Mouse (Mus musculus): ENCODE measurements at regions not wholly inside any gene's neighbourhood (a gene's known extent, or its start where the extent isn't known, plus 50 kb on each side); places are given as distances from the start of the nearest gene placed in this dataset.
A peak's percentile ranks its signal among the peaks of the same experiment; 100 is the strongest.

GRCm38 (mm10) chr13:71239782-71240181 lies 398.2 kb upstream of the Adamts16 start:
- no peak for DNase-seq

DNA sequence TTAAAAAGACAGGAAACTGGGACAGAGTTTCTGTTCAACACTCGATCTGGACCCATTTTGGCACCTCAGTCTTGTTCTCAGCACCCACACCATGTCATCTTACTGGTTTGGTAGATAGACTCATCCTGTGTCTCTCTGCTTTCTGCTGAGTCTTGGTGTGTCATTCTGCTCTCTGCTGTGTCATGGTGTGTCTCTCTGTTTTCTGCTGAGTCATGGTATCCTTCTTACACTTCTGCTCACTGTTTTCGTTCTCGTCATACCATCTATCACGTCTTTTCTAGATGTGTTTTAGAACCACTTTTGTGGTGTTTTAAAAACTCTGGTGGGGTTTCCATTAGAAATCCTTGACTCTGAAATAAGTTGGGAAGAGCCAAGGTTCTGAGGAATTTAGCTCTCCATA lies 393.7 kb upstream of the Adamts16 start:
- DNase-seq: no peak

DNA sequence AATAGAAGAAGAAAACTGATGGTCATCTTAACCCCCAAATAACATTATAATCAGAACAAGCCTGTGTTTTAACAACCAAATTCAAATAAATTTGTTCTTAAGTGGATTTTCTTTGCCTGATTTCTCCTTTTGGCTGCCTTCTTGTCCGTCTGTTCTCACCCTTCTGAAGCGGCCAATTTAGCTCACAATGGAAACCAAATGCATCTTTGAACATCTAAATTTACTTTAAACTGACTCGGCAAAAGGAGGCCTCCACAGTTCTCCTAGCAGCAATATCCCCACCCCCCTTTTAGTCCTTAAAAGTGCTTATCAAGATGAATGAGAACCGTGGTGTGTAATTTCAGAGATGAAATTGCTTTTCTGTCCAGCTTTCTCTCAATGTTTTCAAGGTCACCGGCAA lies 389.6 kb upstream of the Adamts16 start:
- DNase-seq: no peak

GRCm38 (mm10) chr13:71214776-71215175 lies 373.2 kb upstream of the Adamts16 start:
- DNase-seq: no peak

- DNase-seq: no peak
Measured at GRCm38 (mm10) chr13:71211363-71211762, 369.8 kb upstream of the Adamts16 start.

GRCm38 (mm10) chr13:71210658-71211251 lies 369.1 kb upstream of the Adamts16 start:
- no peak for DNase-seq

DNA sequence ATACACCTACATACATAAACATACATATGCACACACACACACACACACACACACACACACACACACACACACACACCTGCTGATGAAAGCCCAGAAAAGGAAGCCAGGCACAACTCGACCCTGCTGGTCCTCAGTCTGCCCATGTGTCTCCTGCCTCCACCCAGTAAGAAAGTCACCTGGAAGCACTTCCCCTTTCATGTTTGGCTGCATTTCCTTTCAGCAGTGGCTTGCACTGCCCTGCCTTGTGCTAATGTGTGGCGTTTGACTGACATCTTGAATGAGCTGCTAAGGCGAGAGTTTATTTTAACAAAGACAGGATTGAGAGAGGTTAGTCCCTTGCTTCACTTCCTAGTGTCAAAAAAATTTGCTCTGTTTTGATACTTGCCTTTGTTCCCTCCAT lies 364.1 kb upstream of the Adamts16 start:
- no peak for DNase-seq

DNA sequence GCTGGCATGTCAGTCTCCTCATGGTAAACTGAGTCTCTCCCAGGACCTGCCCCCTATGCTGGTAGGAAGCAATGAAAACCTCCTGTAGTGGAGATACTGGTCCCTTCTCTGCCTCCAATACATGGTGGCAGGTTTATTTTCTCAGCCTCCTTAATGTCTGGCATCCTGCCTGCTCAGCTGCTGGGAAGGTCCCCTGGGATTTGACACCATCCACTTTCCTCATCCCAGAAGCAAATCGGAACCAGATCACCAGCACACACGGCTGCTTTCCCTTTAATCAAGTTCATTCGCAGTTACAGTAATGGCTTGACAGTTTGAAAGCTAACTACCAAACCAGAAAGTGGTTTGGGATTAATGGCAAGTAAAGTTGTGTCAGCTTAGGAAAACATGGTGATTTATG lies 359.0 kb upstream of the Adamts16 start:
- DNase-seq: peak; percentile 9

- no peak for DNase-seq
Measured at GRCm38 (mm10) chr13:71195675-71196074, 354.1 kb upstream of the Adamts16 start.

- no peak for DNase-seq
Measured at GRCm38 (mm10) chr13:71184500-71184899, 342.9 kb upstream of the Adamts16 start.

GRCm38 (mm10) chr13:71179083-71179482 lies 337.5 kb upstream of the Adamts16 start:
- no peak for DNase-seq

DNA sequence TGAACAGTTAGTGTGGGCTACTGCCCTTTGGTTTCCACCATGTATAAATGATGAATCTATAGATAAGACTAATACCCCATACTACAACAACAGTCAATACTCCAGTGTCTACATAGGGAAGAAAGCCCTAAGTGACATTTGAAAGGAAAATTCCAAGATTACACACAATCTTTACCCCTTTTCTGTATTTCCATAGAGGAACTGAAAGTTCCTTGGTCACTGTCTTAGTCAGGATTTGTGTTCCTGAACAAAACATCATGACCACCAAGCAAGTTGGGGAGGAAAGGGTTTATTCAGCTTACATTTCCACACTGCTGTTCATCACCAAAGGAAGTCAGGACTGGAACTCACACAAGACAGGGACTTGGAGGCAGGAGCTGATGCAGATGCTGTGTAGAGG lies 332.7 kb upstream of the Adamts16 start:
- no peak for DNase-seq

GRCm38 (mm10) chr13:71166226-71166625 lies 324.6 kb upstream of the Adamts16 start:
- no peak for DNase-seq

DNA sequence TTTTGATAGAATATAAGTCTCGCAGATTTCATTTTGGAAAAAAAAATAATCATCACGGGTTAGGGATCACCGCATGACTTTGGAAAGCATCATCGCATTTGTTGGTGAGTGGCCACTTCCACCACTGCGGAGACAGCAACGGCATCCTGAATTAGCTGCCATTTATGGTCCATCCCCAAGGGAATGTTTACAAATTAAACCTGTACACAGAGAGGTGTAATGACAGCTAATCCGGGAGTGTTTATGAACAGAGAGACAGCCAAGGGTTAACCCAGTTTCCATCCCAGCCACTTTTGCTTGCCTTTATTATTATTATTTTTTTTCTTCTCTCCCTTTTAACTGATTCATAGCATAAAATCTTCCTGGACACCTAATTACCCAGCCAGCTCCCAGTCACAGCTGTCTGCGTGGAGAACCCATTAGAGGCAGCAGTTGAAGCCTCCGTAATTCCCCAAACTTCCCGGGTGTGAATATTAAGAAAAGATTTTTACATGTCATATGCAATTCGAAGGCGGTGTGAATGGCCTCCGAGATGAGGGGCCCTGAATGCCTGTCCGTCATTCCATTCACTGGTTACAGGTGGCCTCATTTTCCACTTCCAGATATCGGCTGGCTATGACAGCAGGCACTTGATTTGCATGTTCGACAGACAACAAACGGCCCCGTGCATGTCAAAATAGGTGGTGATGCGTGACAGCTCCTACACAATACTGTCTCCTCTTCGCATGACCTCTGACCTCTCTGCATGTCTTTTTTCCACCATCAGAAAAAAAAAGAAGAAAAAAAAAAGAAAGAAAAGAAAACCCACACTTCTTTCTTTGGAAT lies 323.7 kb upstream of the Adamts16 start:
- DNase-seq: no peak

DNA sequence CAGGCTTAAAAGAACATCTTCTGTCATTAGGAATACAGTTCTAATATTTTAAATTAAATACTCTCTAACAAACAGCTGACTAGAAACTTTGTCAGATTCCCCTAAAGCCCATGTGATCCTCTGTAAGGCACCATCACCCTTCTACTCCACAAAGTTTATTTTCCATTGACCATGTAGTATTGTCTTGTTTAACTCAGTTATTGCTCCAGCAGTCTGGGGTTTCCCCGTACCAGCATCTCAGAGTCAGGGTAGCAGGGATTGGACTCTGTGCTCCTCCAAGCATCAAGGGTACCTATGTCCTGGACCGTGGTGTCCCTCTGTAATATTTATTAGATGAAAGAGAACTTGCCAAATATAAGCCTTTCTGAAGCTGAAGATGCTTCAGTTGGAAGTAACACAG lies 322.4 kb upstream of the Adamts16 start:
- DNase-seq: no peak

DNA sequence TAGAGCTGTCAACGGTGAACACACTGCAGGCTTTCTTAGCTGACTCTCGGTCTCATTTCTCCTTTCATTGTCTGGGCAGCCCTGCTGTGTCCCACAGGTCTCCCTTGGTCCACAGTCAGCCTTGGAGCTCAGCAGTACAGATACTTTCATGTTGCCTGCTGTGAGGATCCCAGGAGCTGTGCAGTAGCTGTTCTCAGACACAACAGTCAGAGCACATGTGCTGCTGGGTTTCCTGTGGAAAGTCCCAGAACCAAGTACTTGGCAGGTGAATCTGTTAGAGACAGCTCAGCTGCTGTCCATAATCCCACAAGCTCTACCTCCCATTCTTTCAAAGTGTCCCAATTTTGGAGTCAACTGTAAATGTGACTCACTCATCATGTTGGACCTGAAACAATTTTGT lies 321.3 kb upstream of the Adamts16 start:
- no peak for DNase-seq

GRCm38 (mm10) chr13:71158300-71158860 lies 316.8 kb upstream of the Adamts16 start:
- DNase-seq: no peak

GRCm38 (mm10) chr13:71157656-71158299 lies 316.2 kb upstream of the Adamts16 start:
- no peak for DNase-seq

- no peak for DNase-seq
Measured at GRCm38 (mm10) chr13:71150092-71150491, 308.5 kb upstream of the Adamts16 start.

- no peak for DNase-seq
Measured at GRCm38 (mm10) chr13:71149303-71149696, 307.7 kb upstream of the Adamts16 start.

GRCm38 (mm10) chr13:71148491-71149302 lies 307.1 kb upstream of the Adamts16 start:
- DNase-seq: no peak

DNA sequence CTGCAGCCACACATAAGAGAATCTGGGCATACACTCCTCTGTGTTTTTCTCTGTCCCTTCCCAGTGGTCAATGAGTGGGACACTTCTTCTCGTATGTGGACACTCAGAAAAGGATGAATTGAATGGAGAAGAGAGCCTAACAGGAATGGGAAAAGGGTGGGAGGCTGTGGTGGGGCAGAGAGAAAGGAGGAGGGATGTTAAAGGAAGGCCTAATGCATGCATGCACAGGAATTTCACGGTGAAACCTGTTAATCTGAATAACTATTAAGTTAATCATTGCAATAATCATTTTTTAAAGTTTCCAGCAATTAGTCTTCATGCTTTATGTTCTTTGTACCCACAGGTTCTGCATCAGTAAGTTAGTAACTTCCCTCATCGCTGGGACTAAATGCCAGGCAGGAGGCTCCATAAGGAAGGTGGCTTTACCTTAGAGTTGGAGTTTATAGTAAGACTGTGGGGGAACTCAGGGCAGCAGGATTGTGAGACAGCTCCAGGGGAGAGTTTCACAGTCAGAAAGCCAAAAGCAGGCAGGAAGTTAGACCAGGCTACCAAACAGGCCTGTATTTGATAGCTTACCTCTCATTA lies 305.3 kb upstream of the Adamts16 start:
- no peak for DNase-seq
